Mouse (Mus musculus): ENCODE measurements around the gene Gse1.
A peak's percentile ranks its signal among the peaks of the same experiment; 100 is the strongest.

Gene Gse1

GRCm38 (mm10) chr8:120324555-120324954 is 96.3 kb downstream of the Gse1 start:
- Histone ChIP-seq H3K4me3 (replicated peaks; ENCODE audit: low read length) (no peak overlapping the region), H3K9me3 (ENCODE audit: low read length) (no peaks in the 10 kb centered on the region), H3K36me3 (ENCODE audit: insufficient read depth, low read length) (no peaks in the 10 kb centered on the region), H3K4me1 (replicated peaks; ENCODE audit: low read depth, low read length) (peaks cover 57% of the 10 kb centered on the region), H3K27me3 (ENCODE audit: insufficient read depth, low read length) (peaks cover 10% of the 10 kb centered on the region; the same call in 1 of the 2 replicates)
- TF ChIP-seq CTCF (conservative IDR thresholded peaks at IDR 0.05; ENCODE audit: low read length) (no peak), NANOG (IDR thresholded peaks at IDR 0.05; ENCODE audit: borderline replicate concordance, low read length) (no peak), POU5F1 (IDR thresholded peaks at IDR 0.05; ENCODE audit: borderline replicate concordance, low read length) (no peak)

GRCm38 (mm10) chr8:120325172-120325767 is 97.0 kb downstream of the Gse1 start:
- peaks cover 10% of the 10 kb centered on the region; the same call in 1 of the 2 replicates for H3K27me3 ChIP-seq (ENCODE audit: insufficient read depth, low read length)
- no peak overlapping the region for H3K4me3 ChIP-seq (replicated peaks; ENCODE audit: low read length)
- no peaks in the 10 kb centered on the region for H3K36me3 ChIP-seq (ENCODE audit: insufficient read depth, low read length)
- TF ChIP-seq POU5F1 (IDR thresholded peaks at IDR 0.05; ENCODE audit: borderline replicate concordance, low read length) (no peak), NANOG (IDR thresholded peaks at IDR 0.05; ENCODE audit: borderline replicate concordance, low read length) (no peak), CTCF (conservative IDR thresholded peaks at IDR 0.05; ENCODE audit: low read length) (no peak)
- peaks cover 57% of the 10 kb centered on the region for H3K4me1 ChIP-seq (replicated peaks; ENCODE audit: low read depth, low read length)
- no peaks in the 10 kb centered on the region for H3K9me3 ChIP-seq (ENCODE audit: low read length)

GRCm38 (mm10) chr8:120327131-120327554 is 98.9 kb downstream of the Gse1 start:
- peaks cover 10% of the 10 kb centered on the region; the same call in 1 of the 2 replicates for H3K27me3 ChIP-seq (ENCODE audit: insufficient read depth, low read length)
- peaks cover 73% of the 10 kb centered on the region for H3K4me1 ChIP-seq (replicated peaks; ENCODE audit: low read depth, low read length)
- H3K36me3 ChIP-seq (ENCODE audit: insufficient read depth, low read length) = no peaks in the 10 kb centered on the region
- TF ChIP-seq NANOG (IDR thresholded peaks at IDR 0.05; ENCODE audit: borderline replicate concordance, low read length) = no peak
- TF ChIP-seq CTCF (conservative IDR thresholded peaks at IDR 0.05; ENCODE audit: low read length) = 0 out of 2 replicates have a peak, but pooled peaks have one; percentile 32
- H3K9me3 ChIP-seq (ENCODE audit: low read length) = no peaks in the 10 kb centered on the region
- no peak overlapping the region for H3K4me3 ChIP-seq (replicated peaks; ENCODE audit: low read length)

- Histone ChIP-seq H3K27me3 (ENCODE audit: insufficient read depth, low read length) (peaks cover 7% of the 10 kb centered on the region; the same call in 1 of the 2 replicates), H3K4me1 (replicated peaks; ENCODE audit: low read depth, low read length) (peaks cover 73% of the 10 kb centered on the region), H3K4me3 (replicated peaks; ENCODE audit: low read length) (0 out of 2 replicates have a peak overlapping the region, but pooled peaks have one; percentile 7), H3K36me3 (ENCODE audit: insufficient read depth, low read length) (no peaks in the 10 kb centered on the region), H3K9me3 (ENCODE audit: low read length) (no peaks in the 10 kb centered on the region)
- TF ChIP-seq CTCF (conservative IDR thresholded peaks at IDR 0.05; ENCODE audit: low read length) = no peak
- no peak for TF ChIP-seq NANOG (IDR thresholded peaks at IDR 0.05; ENCODE audit: borderline replicate concordance, low read length)
- no peak for TF ChIP-seq POU5F1 (IDR thresholded peaks at IDR 0.05; ENCODE audit: borderline replicate concordance, low read length)
Observed at GRCm38 (mm10) chr8:120328361-120329022, 100.2 kb downstream of the Gse1 start.

GRCm38 (mm10) chr8:120329030-120329748 is 100.9 kb downstream of the Gse1 start:
- H3K4me1 ChIP-seq (replicated peaks; ENCODE audit: low read depth, low read length) = peaks cover 76% of the 10 kb centered on the region
- peaks cover 5% of the 10 kb centered on the region; the same call in 1 of the 2 replicates for H3K27me3 ChIP-seq (ENCODE audit: insufficient read depth, low read length)
- H3K9me3 ChIP-seq (ENCODE audit: low read length) = no peaks in the 10 kb centered on the region
- H3K4me3 ChIP-seq (replicated peaks; ENCODE audit: low read length) = 0 out of 2 replicates have a peak overlapping the region, but pooled peaks have one; percentile 7
- no peaks in the 10 kb centered on the region for H3K36me3 ChIP-seq (ENCODE audit: insufficient read depth, low read length)
- TF ChIP-seq POU5F1 (IDR thresholded peaks at IDR 0.05; ENCODE audit: borderline replicate concordance, low read length) (no peak), NANOG (IDR thresholded peaks at IDR 0.05; ENCODE audit: borderline replicate concordance, low read length) (no peak), CTCF (conservative IDR thresholded peaks at IDR 0.05; ENCODE audit: low read length) (no peak)

- no peaks in the 10 kb centered on the region for H3K27me3 ChIP-seq (ENCODE audit: insufficient read depth, low read length)
- peak overlapping the region; percentile 66 for H3K4me3 ChIP-seq (replicated peaks; ENCODE audit: low read length)
- no peaks in the 10 kb centered on the region for H3K9me3 ChIP-seq (ENCODE audit: low read length)
- H3K36me3 ChIP-seq (ENCODE audit: insufficient read depth, low read length) = no peaks in the 10 kb centered on the region
- peaks cover 93% of the 10 kb centered on the region for H3K4me1 ChIP-seq (replicated peaks; ENCODE audit: low read depth, low read length)
- TF ChIP-seq NANOG (IDR thresholded peaks at IDR 0.05; ENCODE audit: borderline replicate concordance, low read length) = no peak
- no peak for TF ChIP-seq POU5F1 (IDR thresholded peaks at IDR 0.05; ENCODE audit: borderline replicate concordance, low read length)
- no peak for TF ChIP-seq CTCF (conservative IDR thresholded peaks at IDR 0.05; ENCODE audit: low read length)
Observed at GRCm38 (mm10) chr8:120331027-120331426, 102.8 kb downstream of the Gse1 start.

- Histone ChIP-seq H3K27me3 (ENCODE audit: insufficient read depth, low read length) (no peaks in the 10 kb centered on the region), H3K36me3 (ENCODE audit: insufficient read depth, low read length) (no peaks in the 10 kb centered on the region), H3K4me1 (replicated peaks; ENCODE audit: low read depth, low read length) (peaks cover 94% of the 10 kb centered on the region), H3K4me3 (replicated peaks; ENCODE audit: low read length) (peak overlapping the region; percentile 66), H3K9me3 (ENCODE audit: low read length) (no peaks in the 10 kb centered on the region)
- TF ChIP-seq CTCF (conservative IDR thresholded peaks at IDR 0.05; ENCODE audit: low read length) (peak; percentile 70), POU5F1 (IDR thresholded peaks at IDR 0.05; ENCODE audit: borderline replicate concordance, low read length) (no peak)
Observed at GRCm38 (mm10) chr8:120332379-120333229, 104.3 kb downstream of the Gse1 start.

All from E14TG2a.4 (cell line).